Mouse (Mus musculus): ENCODE results near the gene Map3k13.
"Not testable (repeated sequence)": the region's sequence is repeated elsewhere in the genome, so short reads cannot be mapped to it uniquely, and the experiment has no call there.

The Map3k13 gene

DNA sequence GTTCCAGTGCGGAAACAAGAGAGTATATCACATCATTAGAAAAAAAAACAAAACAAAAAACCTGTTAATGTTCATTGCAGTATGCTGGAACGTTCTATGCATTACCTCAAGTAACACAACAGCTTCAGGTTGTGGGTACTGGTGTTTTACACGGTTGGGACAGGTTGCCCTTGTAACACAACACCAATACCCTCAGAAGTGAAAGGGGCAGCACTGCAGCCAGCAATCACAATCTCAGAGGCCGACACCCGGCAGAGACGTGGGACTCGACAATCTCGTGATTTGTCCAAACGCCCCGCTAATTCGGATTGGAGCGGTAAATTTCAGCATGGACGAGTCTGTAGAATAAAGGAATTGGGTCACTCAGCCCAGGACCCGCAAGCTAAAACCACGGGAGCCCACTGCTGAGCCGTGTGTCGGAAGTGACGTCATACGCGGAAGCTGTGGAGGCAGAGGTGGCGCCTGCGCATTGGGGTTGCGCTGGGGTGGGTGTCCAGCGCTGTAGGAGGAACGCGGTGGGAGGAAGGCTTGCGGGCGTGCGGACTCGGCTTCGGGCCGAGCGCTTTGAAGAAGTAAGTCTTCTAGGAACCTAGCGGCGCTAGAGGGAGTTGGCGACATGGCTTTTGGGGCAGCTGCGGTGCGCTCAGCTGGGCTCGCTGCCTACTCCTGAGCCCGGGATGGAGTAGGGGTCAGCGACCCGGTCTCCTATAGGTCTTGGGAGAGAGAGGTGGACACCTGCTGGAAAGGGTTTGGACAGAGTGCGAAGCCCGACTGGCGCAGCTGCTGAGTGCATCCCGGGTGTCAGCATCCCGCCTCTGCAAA lies at the start of gene Map3k13:
Map3k13 (plus strand) TSS at position 472 of the 822 bp plus-strand sequence.
- DNase-seq (ENCODE audit: low spot score) = peak; percentile 95

DNA sequence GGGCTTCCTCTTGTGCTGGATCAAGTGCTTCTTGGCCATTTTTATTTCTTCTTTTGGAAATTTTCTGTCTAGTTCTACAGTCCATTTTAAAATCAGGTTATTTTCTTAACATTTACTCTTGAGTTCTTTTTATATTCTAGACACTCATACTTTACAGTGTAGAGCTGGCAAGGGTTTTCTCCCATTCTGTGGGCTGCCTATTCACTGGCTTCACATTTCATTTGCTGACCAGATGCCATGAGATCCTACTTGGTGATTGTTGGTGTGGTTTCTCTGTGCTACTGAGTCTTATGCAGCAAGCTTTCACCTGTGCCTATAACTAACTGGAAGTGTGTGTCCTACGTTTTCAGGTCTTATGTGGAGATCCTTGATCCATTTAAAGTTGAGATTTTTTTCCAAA lies 35.7 kb upstream of the Map3k13 start:
- no peak for DNase-seq (ENCODE audit: low spot score)

GRCm38 (mm10) chr16:21768255-21768654 lies 25.9 kb upstream of the Map3k13 start:
- DNase-seq (ENCODE audit: low spot score) = no peak

DNA sequence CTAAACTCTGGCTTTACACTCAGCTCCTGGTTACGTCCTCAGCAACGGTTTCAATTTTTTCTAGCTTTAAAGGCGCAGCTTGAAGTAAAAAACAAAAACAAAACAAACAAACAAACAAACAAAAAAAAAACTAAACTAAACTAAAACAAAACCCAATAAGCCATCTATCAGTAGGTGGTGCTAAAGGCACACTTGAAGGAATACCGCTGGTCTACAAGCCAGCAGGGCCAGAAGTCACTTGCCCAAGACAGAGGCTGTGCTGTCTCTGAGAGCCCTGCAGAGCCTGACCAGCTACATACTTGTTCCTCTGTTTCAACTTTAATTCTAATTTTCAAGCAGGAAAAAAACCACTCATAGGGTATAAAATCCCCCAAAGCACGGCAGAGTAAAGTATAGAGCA lies 24.5 kb upstream of the Map3k13 start:
- no peak for DNase-seq (ENCODE audit: low spot score)

DNA sequence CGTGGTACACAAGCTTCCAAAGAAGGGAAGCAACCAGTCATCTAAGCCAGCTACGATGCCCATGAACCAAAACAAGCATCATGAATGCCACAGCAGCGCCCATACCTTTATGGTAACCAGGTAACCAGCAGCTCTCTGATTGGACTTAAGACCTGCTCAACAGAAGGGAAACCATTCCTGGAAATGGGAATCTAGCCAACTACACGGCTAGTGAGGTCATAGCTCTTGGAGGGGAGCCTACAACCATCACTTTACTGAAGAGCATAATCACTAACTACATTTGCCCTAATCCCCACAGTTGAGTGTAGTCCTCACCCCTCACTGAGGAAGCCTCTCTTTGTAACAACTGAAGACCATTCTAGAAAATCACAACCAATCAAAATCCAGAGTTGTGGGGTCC lies 19.4 kb upstream of the Map3k13 start:
- DNase-seq (ENCODE audit: low spot score) = no peak

DNA sequence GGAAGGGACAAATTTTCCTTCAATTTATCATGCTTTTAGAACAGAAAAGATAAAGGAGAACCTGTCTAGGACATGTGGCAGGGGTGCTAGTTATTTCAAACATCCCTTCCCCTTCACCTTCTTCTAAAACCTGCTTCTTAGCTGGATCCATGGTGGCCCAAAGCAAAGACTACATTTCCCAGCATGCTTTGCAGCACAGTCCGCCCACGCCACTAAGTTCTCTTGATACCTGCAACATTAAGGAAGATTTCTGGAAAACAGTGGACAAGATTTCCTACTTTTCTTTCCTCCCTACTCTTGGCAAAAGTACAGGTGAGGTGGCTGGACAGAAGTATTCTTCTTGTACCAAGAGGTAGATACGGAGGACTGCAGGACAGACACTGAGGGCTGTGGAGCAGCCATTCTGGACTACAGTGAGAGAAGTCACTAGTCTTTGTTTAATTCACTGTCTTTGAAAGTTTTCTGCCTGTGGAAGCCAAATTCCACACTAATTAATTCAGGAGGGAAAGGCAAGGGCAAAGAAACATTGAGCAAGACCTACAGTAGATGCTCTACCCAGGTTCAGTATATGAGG lies 15.8 kb upstream of the Map3k13 start:
- peak; percentile 25 for DNase-seq (ENCODE audit: low spot score)

- DNase-seq (ENCODE audit: low spot score) = no peak
Measured at GRCm38 (mm10) chr16:21779149-21779548, 15.0 kb upstream of the Map3k13 start.

DNA sequence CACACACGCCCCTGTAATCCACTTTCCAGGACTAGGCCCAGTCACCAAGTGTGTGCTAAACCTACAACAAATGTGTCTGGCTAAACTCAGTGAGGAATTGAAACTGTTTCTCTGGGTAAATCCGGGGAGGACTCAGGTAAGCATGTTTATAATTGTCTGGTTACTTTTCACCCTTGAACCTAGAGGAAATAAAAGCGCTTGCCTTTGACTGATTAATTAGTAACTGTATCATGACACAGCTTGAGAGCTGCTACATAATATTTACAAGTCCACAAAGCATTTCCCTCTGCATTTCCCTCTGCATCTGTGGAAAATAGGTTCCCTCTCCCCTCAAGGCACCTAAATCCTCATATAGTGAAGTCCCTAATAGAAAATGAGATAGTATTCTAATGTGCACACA lies 12.9 kb upstream of the Map3k13 start:
- no peak for DNase-seq (ENCODE audit: low spot score)

GRCm38 (mm10) chr16:21781895-21782294 lies 12.3 kb upstream of the Map3k13 start:
- no peak for DNase-seq (ENCODE audit: low spot score)

DNA sequence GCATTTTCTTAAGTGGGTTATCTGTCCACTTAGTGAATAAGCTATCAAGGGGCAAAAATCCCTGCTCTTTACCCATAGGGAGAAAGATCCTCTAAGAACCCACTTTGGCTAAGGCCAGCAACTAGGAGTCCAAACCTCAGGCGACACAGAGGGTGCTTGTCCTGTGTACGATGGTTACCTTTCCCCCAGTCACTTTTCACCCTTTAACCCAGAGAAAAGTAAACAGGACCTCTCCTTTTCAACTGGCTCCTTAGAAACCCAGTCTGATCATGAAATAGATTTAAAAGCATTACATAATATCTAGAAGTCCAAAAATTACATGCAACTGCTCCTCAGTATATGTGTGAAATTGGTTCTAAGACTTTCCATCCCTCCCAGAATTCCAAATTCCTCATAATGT lies 11.3 kb upstream of the Map3k13 start:
- no peak for DNase-seq (ENCODE audit: low spot score)

GRCm38 (mm10) chr16:21785000-21785399 lies 9.1 kb upstream of the Map3k13 start:
- DNase-seq (ENCODE audit: low spot score) = no peak

DNA sequence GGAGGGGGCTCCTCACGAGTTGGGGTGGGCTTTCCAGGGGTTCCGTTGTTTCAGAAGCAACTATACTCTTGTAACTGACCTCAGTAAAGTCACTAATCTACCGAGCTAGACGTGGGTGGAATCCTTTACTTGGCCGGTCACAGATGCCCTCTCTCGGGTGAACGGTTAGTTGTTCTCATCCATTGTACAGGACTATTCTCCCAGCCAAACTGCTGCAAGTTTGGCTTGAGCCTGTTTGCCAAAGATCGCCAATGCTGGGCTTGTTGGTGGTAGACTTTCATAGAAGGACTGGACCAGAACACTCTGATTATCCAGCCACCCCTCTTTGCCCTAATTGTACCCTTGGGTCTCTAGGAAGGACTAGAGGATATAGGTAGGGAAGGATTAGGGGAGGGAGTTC lies 7.8 kb upstream of the Map3k13 start:
- no peak for DNase-seq (ENCODE audit: low spot score)

DNA sequence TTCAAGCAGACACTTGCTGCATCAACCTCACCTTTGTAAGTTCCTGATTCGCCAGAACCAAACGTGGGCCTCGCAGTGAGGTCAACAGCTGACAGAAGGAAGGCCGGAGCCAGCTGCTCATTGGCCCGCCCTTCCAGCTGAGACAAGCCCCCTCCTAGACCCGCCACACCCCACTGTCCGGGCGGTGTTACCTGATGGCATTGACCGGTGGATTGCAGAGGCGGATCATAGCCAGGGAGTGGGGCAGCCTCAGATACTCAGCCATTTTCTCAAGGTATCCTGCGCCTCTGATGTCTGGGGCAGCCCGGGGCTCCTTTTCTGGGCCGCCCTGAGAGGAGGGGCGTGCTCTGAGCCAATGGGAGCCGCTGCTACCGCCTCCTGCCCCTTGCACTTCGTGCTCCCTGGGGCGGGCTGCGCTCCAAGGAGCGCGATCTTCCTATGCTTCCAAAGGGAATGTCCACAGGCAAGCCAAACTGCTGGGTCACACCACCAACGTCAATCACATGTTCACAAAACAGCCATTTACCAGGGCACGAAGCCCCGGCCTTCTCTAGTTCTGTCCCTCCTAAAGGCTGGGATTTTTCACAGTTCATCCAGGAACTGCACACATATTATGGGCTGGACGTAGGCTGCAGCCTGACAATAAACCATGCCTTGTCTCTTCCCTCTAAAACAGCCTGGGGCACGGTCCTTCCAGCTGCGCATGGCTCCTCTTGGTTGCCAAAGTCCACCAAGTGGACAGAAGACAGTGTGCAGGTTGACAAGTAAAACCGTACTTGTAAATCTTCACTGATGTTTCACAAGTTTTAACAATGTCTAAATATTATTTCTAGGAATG lies 6.4 kb upstream of the Map3k13 start, which contains the start of gene Ehhadh:
Ehhadh (minus strand) TSS at position 292 of the 838 bp plus-strand sequence.
- DNase-seq (ENCODE audit: low spot score) = peak; percentile 67

DNA sequence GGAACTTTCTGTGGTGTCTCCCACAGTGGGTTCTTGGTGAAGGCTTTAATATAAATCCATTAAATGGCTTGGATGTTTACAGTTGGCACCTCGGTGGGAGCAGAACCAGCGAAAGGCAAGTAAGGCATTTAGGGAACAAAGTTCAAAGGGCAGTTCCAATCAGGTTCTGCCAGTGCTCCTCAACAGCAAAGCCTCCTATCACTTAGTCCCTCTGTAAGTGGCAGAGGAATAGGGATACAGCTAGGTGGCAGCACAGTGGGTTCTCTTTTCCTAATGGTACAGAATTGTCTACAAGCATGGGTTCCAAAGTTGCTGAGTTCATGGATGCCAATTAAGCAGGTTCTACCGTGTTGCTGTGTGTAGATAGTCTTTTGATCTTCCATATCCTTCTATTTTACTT lies 5.6 kb upstream of the Map3k13 start:
- DNase-seq (ENCODE audit: low spot score) = no peak

GRCm38 (mm10) chr16:21789180-21789579 lies 5.0 kb upstream of the Map3k13 start:
- DNase-seq (ENCODE audit: low spot score) = no peak

DNA sequence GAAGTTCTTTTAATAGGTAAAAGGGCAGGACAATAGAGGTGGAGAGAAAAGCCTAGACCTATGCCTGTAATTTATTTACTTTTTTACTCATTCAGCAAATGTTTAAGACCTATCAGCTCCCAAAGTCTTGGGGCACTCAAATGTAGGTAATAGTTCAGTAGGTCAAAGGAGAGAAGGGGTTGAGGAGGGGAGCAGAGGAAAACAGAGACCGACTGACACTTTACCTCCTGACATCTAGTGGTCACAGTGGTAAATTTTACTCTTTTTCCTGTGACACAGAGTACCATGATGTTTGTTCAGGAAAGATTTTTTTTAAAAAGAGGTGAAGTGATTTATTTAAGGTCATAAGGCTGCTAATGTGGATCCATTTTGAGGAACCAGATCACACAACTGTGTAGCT lies 3.7 kb upstream of the Map3k13 start:
- no peak for DNase-seq (ENCODE audit: low spot score)

DNA sequence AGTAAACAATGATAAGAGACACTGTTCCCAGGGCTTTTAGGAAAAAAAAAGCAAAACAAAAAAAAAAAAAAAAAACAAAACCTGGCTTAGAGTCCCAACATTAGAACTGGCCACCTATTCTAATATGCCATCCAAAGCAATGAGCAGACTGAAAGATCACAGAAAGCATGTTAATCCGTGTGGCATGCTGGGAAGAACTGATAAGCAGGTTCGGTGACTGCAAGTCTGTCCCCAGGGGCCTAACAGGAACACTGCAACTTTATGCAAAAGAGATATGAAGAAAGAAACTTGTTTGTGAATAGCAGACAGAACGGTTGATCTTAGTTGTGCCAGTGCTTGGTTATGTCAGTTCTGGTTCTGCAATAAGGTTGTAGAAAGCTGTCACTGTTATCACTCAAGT lies 2.4 kb upstream of the Map3k13 start:
- no peak for DNase-seq (ENCODE audit: low spot score)

DNA sequence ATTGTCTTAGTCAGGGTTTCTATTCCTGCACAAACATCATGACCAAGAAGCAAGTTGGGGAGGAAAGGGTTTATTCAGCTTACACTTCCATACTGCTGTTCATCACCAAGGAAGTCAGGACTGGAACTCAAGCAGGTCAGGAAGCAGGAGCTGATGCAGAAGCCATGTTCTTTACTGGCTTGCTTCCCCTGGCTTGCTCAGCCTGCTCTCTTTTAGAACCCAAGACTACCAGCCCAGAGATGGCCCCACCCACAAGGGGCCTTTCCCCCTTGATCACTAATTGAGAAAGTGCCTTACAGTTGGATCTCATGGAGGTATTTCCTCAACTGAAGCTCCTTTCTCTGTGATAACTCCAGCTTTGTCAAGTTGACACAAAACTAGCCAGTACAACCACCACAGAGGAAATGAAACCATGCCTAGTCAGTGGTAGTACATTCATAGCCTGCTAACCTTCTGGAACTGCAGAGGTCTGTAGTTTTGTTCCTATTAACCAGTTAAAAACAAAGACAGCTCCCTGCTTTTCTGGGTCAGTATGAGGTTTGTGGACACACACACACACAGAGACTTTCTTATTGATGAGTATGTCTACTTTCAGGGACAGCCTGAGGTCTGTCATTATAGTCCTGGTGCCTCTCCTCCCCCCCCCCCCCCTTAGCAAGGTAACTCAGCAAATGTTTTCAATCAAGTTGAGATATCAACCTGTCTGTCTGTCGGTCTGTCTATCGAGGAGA lies 901 bp upstream of the Map3k13 start:
- DNase-seq (ENCODE audit: low spot score) = not testable (repeated sequence)

DNA sequence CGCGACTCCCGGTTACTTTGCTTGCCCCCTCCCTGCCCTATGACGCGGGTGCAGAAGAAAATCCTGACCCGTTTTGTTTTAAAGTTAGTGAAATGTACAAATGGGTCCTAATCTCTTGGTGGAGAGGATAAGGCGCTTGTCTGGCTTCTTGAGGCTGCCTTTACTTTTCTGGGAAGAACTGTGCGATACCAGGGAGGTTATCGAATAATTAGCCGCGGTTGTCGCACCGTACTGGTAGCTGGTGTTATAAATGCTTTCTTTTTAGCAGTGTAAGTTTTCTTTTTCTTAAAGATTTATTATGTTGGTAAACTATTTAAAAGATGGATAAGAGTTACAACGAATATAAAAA lies 525 bp downstream of the Map3k13 start:
- DNase-seq (ENCODE audit: low spot score) = no peak

- DNase-seq (ENCODE audit: low spot score) = no peak
Measured at GRCm38 (mm10) chr16:21795071-21795470, 925 bp downstream of the Map3k13 start.

DNA sequence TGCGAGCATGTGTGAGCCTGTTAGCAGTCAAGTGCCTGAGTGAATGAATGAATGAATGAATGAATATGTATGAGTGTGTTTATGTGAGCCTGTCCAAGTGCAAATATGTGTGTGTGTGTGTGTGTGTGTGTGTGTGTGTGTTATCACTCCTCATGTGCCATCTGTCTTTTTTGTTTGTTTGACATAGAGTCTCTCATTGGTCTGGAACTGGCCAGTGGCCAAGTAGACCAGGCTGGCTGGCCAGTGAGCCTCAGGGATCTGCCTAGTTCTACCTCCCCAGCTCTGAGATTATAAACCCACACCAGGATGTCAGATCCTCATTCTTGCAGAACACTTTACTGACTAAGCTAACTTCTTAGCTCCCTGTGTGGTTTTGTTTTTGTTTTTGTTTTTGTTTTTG lies 10.1 kb downstream of the Map3k13 start:
- DNase-seq (ENCODE audit: low spot score) = no peak

- no peak for DNase-seq (ENCODE audit: low spot score)
Measured at GRCm38 (mm10) chr16:21806892-21807291, 12.7 kb downstream of the Map3k13 start.
